Mouse (Mus musculus) testis, adult 2 months (tissue): Measurements from ENCODE around the gene Neurl1a. TPM values are rescaled to one million over a fixed set of nuclear protein-coding genes. Genes with fewer than 3 reads are reported as not detected.

Source experiments
- H3K27ac ChIP-seq: fragments of 200-500 bp; 2 replicates; pipeline ENCODE4 v1.5.1; 2012; ENCODE audit warnings: low read depth, low read length; ENCODE audit not compliant: control insufficient read depth, insufficient read depth
- H3K27me3 ChIP-seq: fragments of 200-500 bp; 2 replicates; pipeline ENCODE4 v1.6.1; 2012; ENCODE audit warnings: mild to moderate bottlenecking, low read length, moderate library complexity; ENCODE audit not compliant: control insufficient read depth, insufficient read depth
- H3K36me3 ChIP-seq: fragments of 200-500 bp; 2 replicates; pipeline ENCODE4 v1.6.1; 2012; ENCODE audit warnings: mild to moderate bottlenecking, low read length; ENCODE audit not compliant: control insufficient read depth, insufficient read depth
- H3K4me1 ChIP-seq: fragments of 200-500 bp; 2 replicates; pipeline ENCODE4 v1.6.1; 2012; ENCODE audit warnings: low read length; ENCODE audit not compliant: control insufficient read depth, insufficient read depth
- H3K4me3 ChIP-seq: fragments of 200-500 bp; 2 replicates; pipeline ENCODE4 v1.5.1; 2012; ENCODE audit warnings: low read depth, mild to moderate bottlenecking, low read length, moderate library complexity, mixed read lengths; ENCODE audit not compliant: control insufficient read depth
- CTCF ChIP-seq: fragments of 200-500 bp; IDR thresholded peaks from 2 replicates; pipeline ENCODE4 v1.5.1; 2012; ENCODE audit warnings: low read depth, mild to moderate bottlenecking, inconsistent platforms, low read length, moderate library complexity; ENCODE audit not compliant: control insufficient read depth, insufficient read depth, insufficient replicate concordance
- POLR2A ChIP-seq: fragments of 200-500 bp; IDR thresholded peaks from 2 replicates; pipeline ENCODE4 v1.6.1; 2012; ENCODE audit warnings: low read depth, mild to moderate bottlenecking, inconsistent platforms, low read length, moderate library complexity; ENCODE audit not compliant: control insufficient read depth
- polyA plus RNA-seq: library from polyadenylated mRNA; depleted of rRNA; stranded (reverse); fragments of >200 nt; gene quantifications from 2 replicates; pipeline ENCODE4 v1.2.3, GENCODE M21; 2012

The Neurl1a gene
- polyA plus RNA-seq, 1 experiment: 37.0 TPM

DNA sequence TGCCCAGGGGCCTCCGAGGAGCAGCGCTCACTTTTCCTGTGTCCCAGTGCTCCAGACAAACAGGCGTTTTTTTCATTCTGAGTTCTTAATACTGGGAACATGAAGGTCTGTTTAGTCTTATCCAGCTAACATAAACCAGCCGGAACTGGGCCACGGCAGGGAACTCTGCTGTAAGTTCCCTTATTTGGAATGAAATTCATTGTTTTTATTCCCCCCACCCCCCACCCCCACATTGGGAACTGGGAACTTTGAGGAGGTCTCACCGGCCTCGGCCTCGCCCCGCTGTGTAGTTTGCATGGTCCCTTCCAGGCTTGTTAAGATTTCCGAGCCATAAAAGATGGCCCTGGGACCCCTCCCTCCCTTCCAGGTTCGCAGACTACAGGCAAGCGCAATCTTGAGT is 23.4 kb downstream of the Neurl1a start:
- no peak overlapping the region for H3K4me3 ChIP-seq
- peak overlapping the region; percentile 46; the same call in 1 of the 2 replicates for H3K27ac ChIP-seq
- no peaks in the 10 kb centered on the region for H3K4me1 ChIP-seq
- TF ChIP-seq CTCF: no peak
- no peak for TF ChIP-seq POLR2A
- no peaks in the 10 kb centered on the region for H3K27me3 ChIP-seq
- H3K36me3 ChIP-seq: no peaks in the 10 kb centered on the region

DNA sequence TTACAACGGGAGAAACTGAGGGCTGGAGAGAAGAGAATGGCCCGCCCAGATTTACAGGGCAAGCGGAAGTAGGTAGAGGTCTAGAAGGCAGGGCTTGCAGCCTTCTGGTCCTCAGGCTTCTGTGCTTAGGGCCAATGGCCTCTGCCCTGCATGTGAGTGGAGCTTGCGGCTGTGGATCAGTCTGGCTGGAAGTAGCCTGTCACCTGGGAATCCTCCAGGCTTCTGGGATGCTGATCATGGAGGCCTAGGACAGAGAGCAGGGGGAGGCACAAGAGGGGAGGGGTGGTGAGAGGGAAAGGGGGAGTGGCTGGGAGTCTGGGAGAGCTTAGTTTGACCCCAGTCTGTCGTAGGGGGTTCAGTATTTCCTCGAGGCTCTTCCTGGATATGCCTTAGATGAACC is 23.8 kb downstream of the Neurl1a start:
- Histone ChIP-seq H3K4me1 (no peaks in the 10 kb centered on the region), H3K4me3 (no peak overlapping the region), H3K27me3 (no peaks in the 10 kb centered on the region), H3K36me3 (no peaks in the 10 kb centered on the region), H3K27ac (no peak overlapping the region)
- no peak for TF ChIP-seq CTCF
- TF ChIP-seq POLR2A: no peak

DNA sequence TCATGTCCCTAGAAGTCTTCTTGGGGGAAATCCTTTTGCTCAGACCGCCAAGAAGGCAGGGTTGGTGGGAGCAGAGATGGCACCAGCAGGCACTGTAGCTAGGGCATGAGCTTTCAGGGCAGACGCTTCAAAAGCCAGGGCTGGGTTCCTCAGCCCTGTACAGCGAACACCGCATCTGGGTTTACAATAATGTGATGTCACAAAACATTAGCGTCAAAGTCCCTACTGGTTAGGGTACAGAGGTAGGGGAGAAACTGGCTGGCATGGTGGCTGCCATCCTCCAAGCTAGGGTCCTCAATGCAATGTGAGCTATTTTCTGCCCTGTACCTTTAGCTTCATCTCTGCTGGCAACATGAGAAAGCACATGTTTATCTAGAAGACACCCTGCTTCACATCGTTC is 24.4 kb downstream of the Neurl1a start:
- TF ChIP-seq CTCF: no peak
- TF ChIP-seq POLR2A: no peak
- Histone ChIP-seq H3K4me3 (no peak overlapping the region), H3K36me3 (no peaks in the 10 kb centered on the region), H3K27ac (no peak overlapping the region), H3K27me3 (no peaks in the 10 kb centered on the region), H3K4me1 (no peaks in the 10 kb centered on the region)

DNA sequence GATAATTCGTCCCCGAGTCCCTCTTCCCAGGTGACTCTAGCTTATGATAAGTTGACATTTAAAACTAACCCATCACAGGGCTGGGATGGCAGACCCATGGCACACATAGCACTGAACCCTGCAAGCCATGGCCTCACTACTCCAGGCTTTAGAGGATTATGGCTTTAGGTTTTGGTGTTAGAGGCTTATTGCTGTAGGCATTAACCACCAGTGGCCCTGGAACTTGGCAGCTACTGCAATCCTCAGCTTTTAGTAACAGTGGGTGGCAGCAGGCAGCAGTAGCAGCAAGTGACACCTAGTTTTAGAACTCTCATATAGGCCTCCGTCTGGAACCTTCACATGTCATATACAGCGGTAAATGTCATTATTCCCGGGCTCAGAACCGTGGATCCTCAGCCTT is 26.0 kb downstream of the Neurl1a start:
- Histone ChIP-seq H3K27ac (no peak overlapping the region), H3K36me3 (no peaks in the 10 kb centered on the region), H3K27me3 (no peaks in the 10 kb centered on the region), H3K4me1 (no peaks in the 10 kb centered on the region), H3K4me3 (no peak overlapping the region)
- TF ChIP-seq CTCF (no peak), POLR2A (no peak)

DNA sequence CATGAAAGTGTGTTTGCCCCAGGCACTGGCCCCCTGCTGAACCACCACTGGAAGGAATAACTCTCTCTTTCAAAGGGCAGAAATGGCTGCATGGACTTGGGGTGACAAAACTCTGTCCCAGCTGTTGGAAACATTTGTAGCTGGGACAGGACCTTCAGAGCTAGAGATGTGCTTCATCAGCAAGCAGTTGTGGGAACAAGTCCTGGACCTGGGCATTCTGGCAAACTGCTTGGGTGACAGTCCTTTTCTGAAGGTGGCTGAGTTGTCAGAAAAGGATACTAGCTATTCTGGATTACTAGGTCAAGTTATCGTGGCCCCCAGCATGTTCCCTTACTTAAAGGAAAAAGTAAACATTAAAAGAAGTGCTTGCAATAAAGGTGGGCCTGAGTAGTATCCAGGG is 27.5 kb downstream of the Neurl1a start:
- H3K27me3 ChIP-seq: no peaks in the 10 kb centered on the region
- no peaks in the 10 kb centered on the region for H3K36me3 ChIP-seq
- no peaks in the 10 kb centered on the region for H3K4me1 ChIP-seq
- H3K27ac ChIP-seq: no peak overlapping the region
- TF ChIP-seq POLR2A: no peak
- no peak overlapping the region for H3K4me3 ChIP-seq

DNA sequence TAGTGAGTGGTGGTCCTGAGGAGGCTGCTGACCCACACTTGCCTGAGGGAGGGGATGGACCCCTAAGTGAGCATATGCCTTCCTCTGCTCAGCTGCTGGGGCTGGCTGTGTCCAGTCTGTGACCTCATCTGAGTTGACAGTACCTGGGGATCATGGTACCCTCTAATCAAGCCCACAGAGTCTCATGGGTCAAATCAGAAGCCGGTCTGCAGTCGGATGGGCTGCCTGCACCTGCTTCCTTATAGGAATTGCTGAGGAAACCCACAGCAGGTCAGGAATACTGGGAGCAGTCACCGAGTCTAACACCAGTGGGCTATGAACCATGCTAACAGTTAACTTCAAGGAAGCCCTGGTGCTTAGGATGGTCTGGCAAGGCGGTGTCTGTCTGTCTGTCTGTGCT is 31.8 kb downstream of the Neurl1a start:
- Histone ChIP-seq H3K4me3 (no peak overlapping the region), H3K27ac (no peak overlapping the region), H3K4me1 (no peaks in the 10 kb centered on the region), H3K36me3 (no peaks in the 10 kb centered on the region), H3K27me3 (no peaks in the 10 kb centered on the region)
- TF ChIP-seq CTCF (no peak), POLR2A (no peak)

DNA sequence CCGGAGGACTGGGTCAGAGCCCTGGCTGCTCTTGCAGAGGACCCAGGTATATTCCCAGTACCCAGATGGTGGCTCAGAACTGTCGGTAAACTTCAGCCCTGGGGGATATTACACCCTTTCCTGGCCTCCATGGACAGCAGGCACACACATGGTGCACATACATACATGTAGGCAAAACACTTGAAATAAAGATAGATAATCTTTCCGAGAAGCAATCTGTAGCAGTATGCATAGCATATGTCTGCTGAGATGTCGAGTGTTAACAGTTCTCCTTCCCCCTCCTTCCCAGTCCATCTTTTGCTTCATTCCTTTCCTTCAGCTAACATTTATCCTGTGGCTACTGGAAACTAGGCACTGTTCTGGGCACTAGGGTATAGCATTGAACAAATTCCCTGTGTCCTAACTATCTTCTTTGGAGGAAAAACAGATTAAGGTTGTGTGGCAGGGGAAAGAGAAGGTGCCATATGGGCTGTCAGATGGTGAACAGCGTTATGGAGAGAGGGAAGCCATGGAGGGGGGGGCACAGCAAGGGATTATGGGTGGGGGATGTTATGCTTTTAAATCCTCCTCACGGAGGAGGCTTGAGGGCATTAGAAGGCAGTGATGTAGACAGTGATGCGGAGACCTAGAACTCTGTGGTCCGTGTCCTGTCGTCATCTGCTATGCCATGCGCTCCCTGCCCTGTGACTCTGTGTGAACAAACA is 33.1 kb downstream of the Neurl1a start:
- Histone ChIP-seq H3K4me3 (no peak overlapping the region), H3K4me1 (no peaks in the 10 kb centered on the region), H3K27ac (no peak overlapping the region), H3K36me3 (no peaks in the 10 kb centered on the region), H3K27me3 (no peaks in the 10 kb centered on the region)
- TF ChIP-seq CTCF: no peak
- no peak for TF ChIP-seq POLR2A

DNA sequence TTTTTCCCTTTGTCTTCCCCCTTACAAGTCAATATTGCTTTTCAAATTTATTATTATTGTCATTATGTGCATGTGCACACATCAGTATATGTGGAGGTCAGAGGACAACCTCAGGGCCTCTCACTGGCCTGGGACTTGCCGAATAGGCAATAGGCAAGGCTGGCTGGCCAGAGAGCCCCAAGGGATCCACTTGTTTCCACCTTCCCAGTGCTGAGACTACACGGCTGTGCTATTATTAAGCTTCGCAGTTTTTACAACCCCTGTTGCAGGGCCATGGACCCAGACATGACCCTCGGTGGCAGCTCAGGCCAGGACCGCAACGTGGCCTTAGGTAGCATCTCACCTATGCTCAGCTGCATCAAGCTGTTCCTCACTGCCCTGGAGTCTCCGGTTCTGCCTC is 33.8 kb downstream of the Neurl1a start:
- Histone ChIP-seq H3K36me3 (no peaks in the 10 kb centered on the region), H3K27ac (no peak overlapping the region), H3K4me1 (no peaks in the 10 kb centered on the region), H3K27me3 (no peaks in the 10 kb centered on the region), H3K4me3 (no peak overlapping the region)
- TF ChIP-seq CTCF: no peak
- no peak for TF ChIP-seq POLR2A
